Mouse (Mus musculus): ENCODE results near the gene Itsn2. TPM values are rescaled to one million over a fixed set of nuclear protein-coding genes. Genes with fewer than 3 reads are reported as not detected.

Gene Itsn2
- polyA plus RNA-seq, 1 experiment from 2014 or later = 24.9 TPM

DNA sequence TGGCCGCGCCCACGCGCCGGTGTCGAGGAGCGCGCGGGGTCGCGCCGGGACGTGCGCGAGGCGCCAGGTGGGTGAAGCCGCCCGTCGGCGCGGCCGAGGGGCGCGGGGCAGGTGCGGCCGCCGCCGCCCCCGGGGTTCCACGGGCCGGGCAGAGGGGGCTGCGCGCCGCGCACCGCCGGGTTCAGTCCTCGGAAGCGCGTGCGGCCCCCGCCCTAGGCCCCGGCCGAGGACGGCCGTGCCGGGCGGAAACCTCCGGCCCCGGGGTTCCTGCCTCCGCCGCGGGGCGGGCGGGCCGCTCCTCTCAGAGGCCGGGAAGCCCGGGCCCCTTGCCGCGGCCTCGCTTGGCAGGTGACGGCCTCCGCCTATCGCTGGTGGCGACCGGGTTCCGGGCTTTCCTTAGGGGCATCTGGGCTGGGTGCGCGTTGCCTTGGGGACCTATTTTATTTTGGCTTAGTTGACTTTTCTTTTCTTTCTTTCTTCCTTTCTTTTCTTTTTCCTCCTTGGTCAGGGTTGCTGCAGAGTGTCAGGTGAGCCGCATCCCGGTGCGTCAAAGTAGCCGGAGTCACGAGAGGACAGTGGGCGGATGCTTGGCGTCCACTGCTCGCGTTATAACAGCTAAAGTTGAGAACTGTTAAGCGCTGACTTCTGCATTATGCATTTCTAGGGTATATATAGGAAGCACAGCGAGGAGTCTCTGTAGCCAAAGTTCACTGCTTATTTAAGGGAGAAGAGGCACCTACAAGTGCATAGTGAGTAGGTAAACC, 910 bp downstream of the Itsn2 start:
- Histone ChIP-seq H3K27me3 (replicated peaks; ENCODE audit: control insufficient read depth, insufficient read depth, low read length) (no peaks in the 10 kb centered on the region), H3K9me3 (ENCODE audit: control insufficient read depth, low read length) (no peaks in the 10 kb centered on the region), H3K36me3 (ENCODE audit: control insufficient read depth, insufficient read depth) (no peaks in the 10 kb centered on the region), H3K4me3 (replicated peaks; ENCODE audit: low read length) (peak overlapping the region; percentile 91), H3K4me1 (replicated peaks; ENCODE audit: control insufficient read depth, insufficient read depth, low read length) (peaks cover 7% of the 10 kb centered on the region), H3K4me2 (ENCODE audit: low read length) (peak overlapping the region; percentile 90), H3K9ac (replicated peaks; ENCODE audit: low read depth, low read length) (peak overlapping the region; percentile 83), H3K27ac (ENCODE audit: low read length) (no peak overlapping the region)
- 2% methylated on average over 59 of the region's 80 CpGs for WGBS
- peak; percentile 64 for ATAC-seq

GRCm38 (mm10) chr12:4593930-4594391, 1.5 kb downstream of the Itsn2 start:
- peaks cover 7% of the 10 kb centered on the region for H3K4me1 ChIP-seq (replicated peaks; ENCODE audit: control insufficient read depth, insufficient read depth, low read length)
- H3K9ac ChIP-seq (replicated peaks; ENCODE audit: low read depth, low read length) = peak overlapping the region; percentile 83
- H3K36me3 ChIP-seq (ENCODE audit: control insufficient read depth, insufficient read depth) = no peaks in the 10 kb centered on the region
- peak overlapping the region; percentile 91 for H3K4me3 ChIP-seq (replicated peaks; ENCODE audit: low read length)
- no peak overlapping the region for H3K27ac ChIP-seq (ENCODE audit: low read length)
- no peaks in the 10 kb centered on the region for H3K27me3 ChIP-seq (replicated peaks; ENCODE audit: control insufficient read depth, insufficient read depth, low read length)
- 64% methylated on average over 9 of the region's 9 CpGs for WGBS
- H3K9me3 ChIP-seq (ENCODE audit: control insufficient read depth, low read length) = no peaks in the 10 kb centered on the region
- ATAC-seq = no peak
- H3K4me2 ChIP-seq (ENCODE audit: low read length) = peak overlapping the region; percentile 90

- ATAC-seq = no peak
- no peak overlapping the region for H3K4me3 ChIP-seq (replicated peaks; ENCODE audit: low read length)
- no peaks in the 10 kb centered on the region for H3K36me3 ChIP-seq (ENCODE audit: control insufficient read depth, insufficient read depth)
- no peaks in the 10 kb centered on the region for H3K9me3 ChIP-seq (ENCODE audit: control insufficient read depth, low read length)
- no peak overlapping the region for H3K4me2 ChIP-seq (ENCODE audit: low read length)
- no peaks in the 10 kb centered on the region for H3K27me3 ChIP-seq (replicated peaks; ENCODE audit: control insufficient read depth, insufficient read depth, low read length)
- no peak overlapping the region for H3K27ac ChIP-seq (ENCODE audit: low read length)
- peaks cover 7% of the 10 kb centered on the region for H3K4me1 ChIP-seq (replicated peaks; ENCODE audit: control insufficient read depth, insufficient read depth, low read length)
- no peak overlapping the region for H3K9ac ChIP-seq (replicated peaks; ENCODE audit: low read depth, low read length)
- WGBS = 65% methylated on average over 6 of the region's 6 CpGs
Observed at GRCm38 (mm10) chr12:4595055-4595454, 2.6 kb downstream of the Itsn2 start.

DNA sequence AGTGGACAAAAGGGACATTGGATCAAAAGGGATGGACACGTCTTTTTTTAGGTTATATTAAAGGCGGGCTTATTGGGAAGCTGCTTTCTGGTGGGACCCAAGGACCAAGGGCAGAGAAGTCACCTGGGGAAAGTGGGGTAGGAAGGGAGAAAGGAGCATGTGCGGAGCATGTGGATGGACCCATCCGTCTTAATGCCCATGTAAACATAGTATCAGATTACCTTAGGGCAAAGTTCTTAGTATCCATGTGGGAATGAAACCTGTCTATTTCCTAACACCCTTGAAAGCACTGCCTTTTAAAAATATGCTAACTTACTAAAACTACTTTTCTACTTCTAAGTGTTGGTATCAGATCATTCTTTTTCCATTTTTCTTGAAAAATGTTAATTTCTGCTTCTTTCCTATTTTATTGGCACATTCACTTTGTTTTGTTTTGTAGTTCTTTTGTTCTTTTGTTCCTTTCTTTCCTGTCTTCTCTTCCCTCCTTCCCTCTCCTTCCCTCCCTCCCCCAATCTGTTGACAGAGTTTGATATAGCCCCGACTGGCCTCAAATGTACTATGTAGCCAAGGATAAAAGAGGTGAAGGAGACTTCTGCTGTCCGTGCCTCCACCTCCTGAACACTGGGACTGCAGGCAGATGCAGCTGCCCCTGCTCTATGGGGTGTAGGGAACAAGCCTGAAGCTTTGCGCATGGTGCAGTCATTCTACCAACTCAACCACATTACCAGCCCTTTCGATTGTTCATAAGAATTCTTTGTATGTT, 6.4 kb downstream of the Itsn2 start:
- H3K27me3 ChIP-seq (replicated peaks; ENCODE audit: control insufficient read depth, insufficient read depth, low read length) = no peaks in the 10 kb centered on the region
- H3K4me1 ChIP-seq (replicated peaks; ENCODE audit: control insufficient read depth, insufficient read depth, low read length) = peaks cover 3% of the 10 kb centered on the region
- H3K36me3 ChIP-seq (ENCODE audit: control insufficient read depth, insufficient read depth) = no peaks in the 10 kb centered on the region
- WGBS = 71% methylated on average over 8 of the region's 8 CpGs
- no peaks in the 10 kb centered on the region for H3K9me3 ChIP-seq (ENCODE audit: control insufficient read depth, low read length)
- H3K9ac ChIP-seq (replicated peaks; ENCODE audit: low read depth, low read length) = no peak overlapping the region
- no peak overlapping the region for H3K4me3 ChIP-seq (replicated peaks; ENCODE audit: low read length)
- no peak overlapping the region for H3K27ac ChIP-seq (ENCODE audit: low read length)
- H3K4me2 ChIP-seq (ENCODE audit: low read length) = no peak overlapping the region
- ATAC-seq = no peak

- H3K4me3 ChIP-seq (replicated peaks; ENCODE audit: low read length) = no peak overlapping the region
- H3K9me3 ChIP-seq (ENCODE audit: control insufficient read depth, low read length) = no peaks in the 10 kb centered on the region
- no peak for ATAC-seq
- H3K9ac ChIP-seq (replicated peaks; ENCODE audit: low read depth, low read length) = no peak overlapping the region
- H3K4me1 ChIP-seq (replicated peaks; ENCODE audit: control insufficient read depth, insufficient read depth, low read length) = no peaks in the 10 kb centered on the region
- no peaks in the 10 kb centered on the region for H3K36me3 ChIP-seq (ENCODE audit: control insufficient read depth, insufficient read depth)
- no peak overlapping the region for H3K27ac ChIP-seq (ENCODE audit: low read length)
- 76% methylated on average over 4 of the region's 4 CpGs for WGBS
- H3K27me3 ChIP-seq (replicated peaks; ENCODE audit: control insufficient read depth, insufficient read depth, low read length) = no peaks in the 10 kb centered on the region
- H3K4me2 ChIP-seq (ENCODE audit: low read length) = no peak overlapping the region
Observed at GRCm38 (mm10) chr12:4599713-4600112, 7.3 kb downstream of the Itsn2 start.

- ATAC-seq = no peak
- H3K9me3 ChIP-seq (ENCODE audit: control insufficient read depth, low read length) = no peaks in the 10 kb centered on the region
- 12% methylated on average over 3 of the region's 3 CpGs for WGBS
- no peak overlapping the region for H3K27ac ChIP-seq (ENCODE audit: low read length)
- no peak overlapping the region for H3K4me3 ChIP-seq (replicated peaks; ENCODE audit: low read length)
- H3K4me2 ChIP-seq (ENCODE audit: low read length) = no peak overlapping the region
- H3K27me3 ChIP-seq (replicated peaks; ENCODE audit: control insufficient read depth, insufficient read depth, low read length) = no peaks in the 10 kb centered on the region
- no peaks in the 10 kb centered on the region for H3K4me1 ChIP-seq (replicated peaks; ENCODE audit: control insufficient read depth, insufficient read depth, low read length)
- no peak overlapping the region for H3K9ac ChIP-seq (replicated peaks; ENCODE audit: low read depth, low read length)
- H3K36me3 ChIP-seq (ENCODE audit: control insufficient read depth, insufficient read depth) = no peaks in the 10 kb centered on the region
Observed at GRCm38 (mm10) chr12:4606625-4607024, 14.2 kb downstream of the Itsn2 start.

GRCm38 (mm10) chr12:4614722-4615121, 22.3 kb downstream of the Itsn2 start:
- H3K9ac ChIP-seq (replicated peaks; ENCODE audit: low read depth, low read length) = no peak overlapping the region
- H3K9me3 ChIP-seq (ENCODE audit: control insufficient read depth, low read length) = no peaks in the 10 kb centered on the region
- H3K27ac ChIP-seq (ENCODE audit: low read length) = no peak overlapping the region
- H3K27me3 ChIP-seq (replicated peaks; ENCODE audit: control insufficient read depth, insufficient read depth, low read length) = no peaks in the 10 kb centered on the region
- WGBS = 79% methylated on average over 2 of the region's 2 CpGs
- H3K4me1 ChIP-seq (replicated peaks; ENCODE audit: control insufficient read depth, insufficient read depth, low read length) = 0 out of 2 replicates have a peak, but pooled peaks cover 2% of the 10 kb centered on the region
- H3K4me2 ChIP-seq (ENCODE audit: low read length) = no peak overlapping the region
- no peaks in the 10 kb centered on the region for H3K36me3 ChIP-seq (ENCODE audit: control insufficient read depth, insufficient read depth)
- ATAC-seq = no peak
- no peak overlapping the region for H3K4me3 ChIP-seq (replicated peaks; ENCODE audit: low read length)

GRCm38 (mm10) chr12:4624201-4624600, 31.8 kb downstream of the Itsn2 start:
- no peaks in the 10 kb centered on the region for H3K4me1 ChIP-seq (replicated peaks; ENCODE audit: control insufficient read depth, insufficient read depth, low read length)
- H3K36me3 ChIP-seq (ENCODE audit: control insufficient read depth, insufficient read depth) = 0 out of 2 replicates have a peak, but pooled peaks cover 2% of the 10 kb centered on the region
- H3K4me2 ChIP-seq (ENCODE audit: low read length) = no peak overlapping the region
- H3K27ac ChIP-seq (ENCODE audit: low read length) = no peak overlapping the region
- no peak overlapping the region for H3K9ac ChIP-seq (replicated peaks; ENCODE audit: low read depth, low read length)
- no peak overlapping the region for H3K4me3 ChIP-seq (replicated peaks; ENCODE audit: low read length)
- no peaks in the 10 kb centered on the region for H3K9me3 ChIP-seq (ENCODE audit: control insufficient read depth, low read length)
- no peaks in the 10 kb centered on the region for H3K27me3 ChIP-seq (replicated peaks; ENCODE audit: control insufficient read depth, insufficient read depth, low read length)
- WGBS = 70% methylated on average over 1 of the region's 1 CpGs
- ATAC-seq = no peak

DNA sequence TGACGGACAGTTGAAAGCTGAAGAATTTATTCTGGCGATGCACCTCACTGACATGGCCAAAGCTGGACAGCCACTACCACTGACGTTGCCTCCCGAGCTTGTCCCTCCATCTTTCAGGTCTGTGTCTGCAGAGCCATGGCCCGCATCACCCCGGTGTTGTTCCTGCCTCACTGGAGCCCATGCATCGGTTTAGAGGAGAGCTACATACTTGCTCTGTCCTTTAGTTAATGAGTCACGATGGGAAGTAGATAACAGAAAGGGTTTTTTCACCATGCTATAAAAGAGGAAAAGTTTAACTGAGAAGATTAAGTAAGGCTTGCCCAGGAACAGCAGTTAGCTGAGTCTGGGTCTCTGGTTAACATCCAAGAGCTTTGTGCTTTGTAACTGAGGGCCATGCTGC, 40.5 kb downstream of the Itsn2 start:
- Histone ChIP-seq H3K27me3 (replicated peaks; ENCODE audit: control insufficient read depth, insufficient read depth, low read length) (no peaks in the 10 kb centered on the region), H3K9me3 (ENCODE audit: control insufficient read depth, low read length) (no peaks in the 10 kb centered on the region), H3K4me3 (replicated peaks; ENCODE audit: low read length) (no peak overlapping the region), H3K27ac (ENCODE audit: low read length) (no peak overlapping the region), H3K9ac (replicated peaks; ENCODE audit: low read depth, low read length) (no peak overlapping the region), H3K4me1 (replicated peaks; ENCODE audit: control insufficient read depth, insufficient read depth, low read length) (no peaks in the 10 kb centered on the region), H3K4me2 (ENCODE audit: low read length) (no peak overlapping the region), H3K36me3 (ENCODE audit: control insufficient read depth, insufficient read depth) (peaks cover 11% of the 10 kb centered on the region; the same call in 1 of the 2 replicates)
- no peak for ATAC-seq
- WGBS = 88% methylated on average over 8 of the region's 8 CpGs
